Mouse (Mus musculus) urinary bladder, postnatal 36 days (tissue): ENCODE measurements around the gene Flnb.

Experiments used
- DNase-seq, 2 experiments: peaks; one replicate each; pipeline ENCODE4 v3.0.0; 2022; ENCODE audit warnings: low spot score in 2 of 2, mixed read lengths in 1 of 2

Gene Flnb

GRCm38 (mm10) chr14:7817770-7818462, at the start of gene Flnb:
Gene Flnb (plus strand): TSS chr14:7817957.
- peak; percentile 96 to 98 for DNase-seq

DNA sequence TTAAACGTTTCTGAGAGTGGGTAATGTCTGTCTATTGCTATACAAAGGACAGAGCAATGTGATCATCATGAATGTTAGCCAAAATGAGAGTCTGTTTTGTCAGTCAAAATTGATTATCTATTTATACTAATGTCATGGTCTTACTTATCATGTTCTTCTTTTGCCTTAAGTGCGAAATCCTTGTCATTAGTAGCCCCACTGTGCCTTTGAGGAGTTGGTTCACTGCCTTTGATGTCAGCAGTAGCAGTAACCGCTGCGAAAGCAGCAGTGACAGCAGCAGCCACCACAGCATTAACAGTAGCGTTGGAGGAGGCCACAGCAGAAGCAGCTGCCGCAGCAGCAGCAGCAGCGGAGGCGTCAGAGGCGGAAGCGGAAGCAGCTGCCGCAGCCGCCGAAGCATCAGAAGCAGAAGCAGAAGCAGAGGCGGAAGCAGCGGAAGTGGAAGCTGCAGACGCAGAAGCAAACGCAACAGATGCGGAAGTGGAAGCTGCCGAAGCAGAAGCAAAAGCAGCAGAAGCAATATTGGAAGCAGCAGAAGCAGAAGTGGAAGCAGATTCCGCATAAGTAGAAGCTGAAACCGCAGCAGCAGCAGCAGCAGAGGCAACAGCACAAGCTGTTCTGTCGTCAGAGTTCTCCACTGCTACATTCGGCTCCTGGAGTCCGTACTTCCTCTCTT, 43.9 kb upstream of the Flnb start:
- DNase-seq, result peak; percentile 25 to 49

DNA sequence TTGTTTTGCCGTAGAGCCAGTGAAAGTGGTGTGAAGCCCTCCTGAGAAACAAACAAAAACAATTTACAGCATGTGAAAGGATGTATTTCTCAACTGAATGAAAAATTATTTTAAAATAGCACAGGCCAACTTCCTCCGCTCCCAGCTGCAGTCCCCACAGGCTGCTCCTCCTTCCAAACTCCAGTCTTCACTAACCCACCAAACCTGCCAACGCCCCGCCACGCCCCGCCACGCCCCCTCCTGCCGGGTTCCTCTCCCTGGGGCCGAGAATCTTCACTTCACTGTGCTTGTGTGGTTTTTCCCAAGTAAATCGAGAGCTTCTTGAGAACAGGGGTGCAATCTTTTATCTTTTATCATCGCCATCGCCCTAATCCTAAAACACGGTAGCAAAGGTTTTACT, 31.7 kb upstream of the Flnb start:
- DNase-seq, result no peak

GRCm38 (mm10) chr14:7789266-7790030, 28.3 kb upstream of the Flnb start:
- no peak for DNase-seq

- no peak for DNase-seq
Measured at GRCm38 (mm10) chr14:7791061-7791531, 26.7 kb upstream of the Flnb start.

GRCm38 (mm10) chr14:7791532-7792159, 26.1 kb upstream of the Flnb start, which contains the start of gene Gm26661:
Gene Gm26661 (plus strand): TSS chr14:7791587.
- DNase-seq, result peak; percentile 30 to 61

- no peak for DNase-seq
Measured at GRCm38 (mm10) chr14:7795961-7796360, 21.8 kb upstream of the Flnb start.

DNA sequence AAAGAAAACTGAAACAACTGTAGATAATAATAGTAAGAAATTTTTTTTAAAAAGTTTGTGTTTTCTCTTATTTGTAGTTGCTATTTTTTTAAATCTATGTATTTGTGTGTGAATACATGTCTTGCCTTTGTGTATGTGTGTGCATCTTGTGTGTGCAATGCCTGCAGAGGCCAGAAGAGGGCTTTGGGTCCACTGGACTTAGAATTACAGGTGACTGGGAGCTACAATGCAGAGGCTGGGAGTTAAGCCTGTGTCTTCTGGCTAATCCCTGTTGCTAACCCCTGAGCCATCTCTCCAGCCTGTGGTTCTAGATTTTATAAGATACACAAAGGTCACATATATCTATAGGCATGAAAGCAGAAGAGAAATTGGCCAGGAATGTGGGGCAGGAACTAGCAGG, 17.1 kb upstream of the Flnb start:
- no peak for DNase-seq

GRCm38 (mm10) chr14:7801831-7802230, 15.9 kb upstream of the Flnb start:
- peak in 1 of 2 experiments; percentile 46 for DNase-seq

DNA sequence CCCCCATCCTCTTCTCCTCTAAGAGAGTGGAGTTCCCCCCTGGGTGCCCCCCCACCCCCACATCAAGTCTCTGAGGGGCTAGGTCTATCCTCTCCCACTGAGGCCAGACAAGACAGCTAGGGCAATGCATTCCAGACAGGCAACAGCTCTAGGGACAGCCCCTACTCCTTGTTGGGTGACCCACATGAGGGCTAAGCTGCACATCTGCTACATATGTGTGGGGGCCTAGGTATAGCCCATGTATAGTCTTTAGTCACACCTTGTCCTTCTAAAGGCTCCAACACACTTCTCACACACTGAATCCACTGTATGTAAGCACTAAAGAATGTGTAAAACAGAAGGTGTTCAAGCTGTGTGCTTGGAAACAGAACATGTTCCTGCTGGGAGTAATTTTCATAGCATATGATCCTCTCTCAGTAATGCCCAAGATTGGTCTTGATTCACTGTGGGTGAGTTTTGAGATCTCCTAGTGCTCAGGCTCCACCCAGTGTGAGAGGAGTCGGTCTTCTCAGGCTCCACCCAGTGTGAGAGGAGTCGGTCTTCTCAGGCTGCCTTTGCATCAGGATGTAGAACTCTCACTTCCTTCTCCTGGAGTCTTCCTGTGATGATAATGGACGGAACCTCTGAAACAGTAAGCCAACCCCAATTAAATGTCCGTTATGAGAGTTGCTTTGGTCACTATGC, 13.7 kb upstream of the Flnb start:
- no peak for DNase-seq

GRCm38 (mm10) chr14:7804558-7804905, 13.2 kb upstream of the Flnb start:
- DNase-seq, result no peak

- peak in 1 of 2 experiments; percentile 55 for DNase-seq
Measured at GRCm38 (mm10) chr14:7807711-7808110, 10.0 kb upstream of the Flnb start.

DNA sequence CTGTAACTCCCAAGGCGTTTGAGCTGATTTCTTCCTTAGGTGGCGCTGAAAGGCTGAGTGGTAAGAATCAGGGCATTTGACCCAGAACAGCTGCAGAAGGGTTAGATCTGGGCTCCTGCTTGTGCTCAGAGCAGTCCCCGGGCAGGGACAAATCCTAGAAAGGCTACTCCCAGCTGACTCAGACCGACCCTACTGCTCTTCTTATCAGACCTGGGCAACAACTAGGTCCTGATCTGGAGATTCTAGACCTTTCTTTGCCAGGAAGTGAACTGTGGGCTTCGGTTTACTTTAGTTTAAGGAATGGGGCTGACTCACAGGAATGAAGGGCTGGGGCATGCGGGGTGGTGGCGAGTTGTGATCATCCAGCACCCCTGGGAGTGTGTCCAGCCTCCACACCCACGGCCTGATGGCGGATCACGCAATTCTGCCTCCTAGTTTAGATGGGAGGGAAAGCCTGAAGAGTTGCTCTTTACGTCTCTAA, 9.2 kb upstream of the Flnb start:
- peak; percentile 57 to 70 for DNase-seq

DNA sequence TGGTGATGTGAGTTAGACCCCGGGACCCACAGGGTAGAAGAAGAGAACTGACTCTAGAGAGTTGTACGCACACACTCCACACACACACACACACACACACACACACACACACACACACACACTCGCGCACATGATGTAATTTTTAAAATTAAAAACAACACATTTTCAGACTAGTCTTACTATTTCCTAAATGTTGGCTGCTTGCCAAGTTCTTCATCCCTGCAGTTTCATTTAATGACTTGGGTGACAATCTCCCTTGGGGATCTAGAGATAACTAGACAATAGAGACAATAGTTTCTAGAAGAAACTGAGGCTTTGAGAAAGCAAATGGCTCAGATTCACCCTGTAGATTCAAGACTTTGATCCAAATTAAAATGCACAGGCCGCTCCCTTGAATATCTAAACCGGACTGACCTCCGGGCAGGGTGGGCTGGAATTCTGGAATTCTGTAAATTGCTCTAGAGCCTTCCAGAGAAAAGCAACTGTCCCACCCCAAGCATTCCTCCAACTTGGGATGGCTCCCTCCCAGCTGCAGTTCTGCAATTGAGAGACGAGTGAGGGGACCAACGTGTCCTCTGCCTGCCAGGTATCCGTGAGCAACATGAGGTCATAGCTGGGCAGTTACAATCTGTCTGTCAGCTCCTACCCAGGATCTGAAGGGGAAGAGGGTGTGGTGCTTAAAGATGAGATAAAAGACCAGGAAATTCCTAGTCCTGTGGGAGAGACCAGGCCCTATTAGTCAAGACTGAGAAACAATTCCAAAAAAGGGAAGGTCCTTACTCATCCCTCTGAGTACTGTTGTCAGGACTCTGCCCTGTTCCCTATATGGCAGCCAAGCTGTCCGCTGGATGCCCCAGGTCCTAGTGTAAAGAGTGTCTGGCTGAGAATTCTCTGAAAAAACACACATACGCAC, 8.5 kb upstream of the Flnb start:
- peak in 1 of 2 experiments; percentile 31 for DNase-seq

DNA sequence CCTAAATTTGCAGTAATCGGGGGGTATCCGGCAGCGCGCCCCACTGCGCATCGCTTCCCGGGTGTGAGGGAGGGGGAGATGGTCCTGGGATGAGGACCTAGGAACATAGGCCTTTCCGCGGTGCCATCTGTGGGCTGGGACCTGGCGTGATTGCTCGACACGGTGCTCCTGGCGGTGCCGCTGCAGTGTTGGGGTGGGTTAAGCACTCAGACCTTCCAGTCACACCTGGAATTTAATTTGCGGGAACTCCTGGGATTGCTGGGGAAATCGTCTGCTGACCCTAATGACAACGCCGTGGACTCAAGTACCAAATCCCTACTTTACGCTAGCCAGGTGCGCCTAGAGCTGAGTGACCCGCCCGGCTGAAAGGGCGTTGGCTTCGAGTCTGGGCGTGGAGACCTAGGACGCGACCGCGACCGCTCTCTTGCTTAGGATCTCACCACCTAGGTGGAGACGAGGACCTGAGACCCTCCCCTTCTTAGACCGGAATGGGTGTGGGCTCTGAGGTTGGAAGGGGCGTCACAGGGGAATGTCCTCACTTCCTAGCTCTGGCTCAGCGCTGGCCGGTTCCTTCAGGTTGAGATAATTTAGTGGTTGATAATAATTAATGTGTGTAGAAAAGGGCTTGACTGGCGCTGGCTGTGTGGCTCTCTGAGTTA, 835 bp downstream of the Flnb start:
- peak; percentile 25 to 38 for DNase-seq

- no peak for DNase-seq
Measured at GRCm38 (mm10) chr14:7819446-7819845, 1.7 kb downstream of the Flnb start.

DNA sequence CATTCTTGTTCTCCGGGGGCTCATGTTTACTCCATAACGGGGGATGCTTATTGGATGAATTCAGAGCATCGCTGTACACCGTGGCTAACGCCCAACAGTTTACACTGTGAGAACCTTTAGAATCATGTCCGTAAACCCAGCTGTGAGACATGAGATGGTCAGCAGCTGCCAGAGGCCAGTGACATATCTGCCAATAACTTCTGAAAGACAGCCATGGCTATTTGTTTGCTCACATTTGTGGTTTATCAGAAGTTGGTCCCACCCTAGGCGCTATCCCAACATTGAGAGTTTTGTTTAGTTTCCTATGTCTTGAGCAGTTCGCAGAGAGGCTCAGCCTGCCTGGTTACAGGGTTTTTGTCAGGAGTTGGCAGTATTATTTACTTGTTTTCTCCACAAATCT, 3.6 kb downstream of the Flnb start:
- no peak for DNase-seq

- DNase-seq, result no peak
Measured at GRCm38 (mm10) chr14:7822693-7823092, 4.9 kb downstream of the Flnb start.

- DNase-seq, result peak; percentile 37 to 39
Measured at GRCm38 (mm10) chr14:7824651-7825268, 7.0 kb downstream of the Flnb start.
